Mouse (Mus musculus): ENCODE data around the gene Gdf15.

- TF ChIP-seq CTCF (IDR thresholded peaks at IDR 0.05; ENCODE audit: borderline replicate concordance, control insufficient read depth, extremely low read depth, insufficient read depth, low read length, poor library complexity) (no peak), POLR2A (IDR thresholded peaks at IDR 0.05; ENCODE audit: control insufficient read depth, extremely low read depth, insufficient read depth, low read length, poor library complexity) (no peak)
Measured at GRCm38 (mm10) chr8:70635527-70635926, 3.3 kb upstream of the Gdf15 start.

Data from thymus, adult 2 months (tissue).